In the genomic region with DNA sequence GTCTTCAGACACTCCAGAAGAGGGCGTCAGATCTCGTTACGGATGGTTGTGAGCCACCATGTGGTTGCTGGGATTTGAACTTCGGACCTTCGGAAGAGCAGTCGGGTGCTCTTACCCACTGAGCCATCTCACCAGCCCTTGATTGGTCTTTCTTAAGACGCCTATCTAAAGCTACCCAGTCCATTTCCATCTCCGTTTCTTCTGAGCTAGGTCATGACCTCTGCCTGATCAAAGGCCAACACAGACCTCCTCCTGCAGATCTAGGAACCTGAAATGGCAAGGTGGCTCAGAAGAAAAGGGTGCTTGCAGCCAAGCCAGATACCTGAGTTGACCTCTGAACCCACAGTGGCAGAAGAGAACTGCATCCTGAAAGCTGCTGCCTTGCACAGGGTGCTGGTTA, we compare ENCODE assay signal across 8 mouse cellular contexts. TPM values are rescaled to one million over a fixed set of nuclear protein-coding genes. Genes with fewer than 3 reads are reported as not detected.
DNase-seq lines count a peak whose midpoint lies in the region; ATAC-seq and TF ChIP-seq lines count a peak whose summit lies in the region.
"Not testable (repeated sequence)": the region's sequence is repeated elsewhere in the genome, so short reads cannot be mapped to it uniquely, and the experiment has no call there.

No protein-coding gene starts in this region.

- H3K4me2 ChIP-seq in CH12.LX (ENCODE audit: insufficient read depth, low read depth, poor library complexity, severe bottlenecking); intestine, embryonic 14.5 days (ENCODE audit: low read length); intestine, embryonic 16.5 days (ENCODE audit: low read depth, low read length); midbrain, embryonic 11.5 days: not testable (repeated sequence)

- not testable (repeated sequence) for TF ChIP-seq CTCF in CH12.LX (conservative IDR thresholded peaks at IDR 0.05 in 1 of 2, IDR thresholded peaks at IDR 0.05 in 1 of 2; ENCODE audit: low read depth in 2 of 2, low read length in 2 of 2); bone marrow macrophage, adult 2 months (IDR thresholded peaks at IDR 0.05; ENCODE audit: low read depth, low read length)

- not testable (repeated sequence) for H3K27ac ChIP-seq in CH12.LX (ENCODE audit: insufficient read depth, low read depth); ES-E14 (ENCODE audit: insufficient read depth, low read depth, low read length, poor library complexity, severe bottlenecking); intestine, embryonic 14.5 days (ENCODE audit: low read depth); midbrain, embryonic 11.5 days (ENCODE audit: low read depth, low read length)
- peak overlapping the region; percentile 99 for H3K27ac ChIP-seq in bone marrow macrophage, adult 2 months (ENCODE audit: insufficient read depth, low read depth, low read length)
- peak overlapping the region; percentile 6; the same call in 1 of the 2 replicates for H3K27ac ChIP-seq in intestine, embryonic 16.5 days (ENCODE audit: low read length)

- not testable (repeated sequence) for H3K36me3 ChIP-seq in CH12.LX (replicated peaks in 1 of 2; ENCODE audit: control insufficient read depth in 1 of 2, insufficient read depth in 1 of 2, low read length in 1 of 2); ES-E14 (ENCODE audit: control insufficient read depth, insufficient read depth, low read length, poor library complexity, severe bottlenecking); intestine, embryonic 14.5 days (ENCODE audit: control insufficient read depth, insufficient read depth, low read length); intestine, embryonic 16.5 days (ENCODE audit: control insufficient read depth, insufficient read depth, low read length); midbrain, embryonic 11.5 days (ENCODE audit: control insufficient read depth, insufficient read depth, low read length)

- not testable (repeated sequence) for TF ChIP-seq POLR2A in CH12.LX (IDR thresholded peaks at IDR 0.05; ENCODE audit: low read depth, low read length); bone marrow macrophage, adult 2 months (IDR thresholded peaks at IDR 0.05; ENCODE audit: borderline replicate concordance, low read depth, low read length)

- TF ChIP-seq EP300 in CH12.LX (IDR thresholded peaks at IDR 0.05; ENCODE audit: low read length), result not testable (repeated sequence)

- H3K27me3 ChIP-seq in CH12.LX (replicated peaks); intestine, embryonic 14.5 days (replicated peaks; ENCODE audit: control insufficient read depth, insufficient read depth, low read length); intestine, embryonic 16.5 days (replicated peaks; ENCODE audit: control insufficient read depth, insufficient read depth, low read length); midbrain, embryonic 11.5 days (ENCODE audit: control insufficient read depth, insufficient read depth, low read length): not testable (repeated sequence)

- H3K4me3 ChIP-seq in CH12.LX (replicated peaks in 1 of 3; ENCODE audit: low read depth in 2 of 3, low read length in 2 of 3, poor library complexity in 1 of 3); ES-E14 (ENCODE audit: insufficient read depth in 1 of 2, low read depth in 1 of 2, low read length in 2 of 2, poor library complexity in 1 of 2, severe bottlenecking in 1 of 2); bone marrow macrophage, adult 2 months (ENCODE audit: insufficient read depth, low read length); intestine, embryonic 14.5 days (ENCODE audit: low read depth, low read length); intestine, embryonic 16.5 days (ENCODE audit: low read length); midbrain, embryonic 11.5 days (ENCODE audit: low read depth, low read length): not testable (repeated sequence)

- peaks cover 4 to 12% of the 10 kb centered on the region in 2 experiments; a peak in 3 of 4 replicates for H3K4me1 ChIP-seq in CH12.LX (ENCODE audit: control insufficient read depth in 1 of 2, insufficient read depth in 2 of 2)
- H3K4me1 ChIP-seq in ES-E14 (ENCODE audit: control insufficient read depth in 2 of 2, insufficient read depth in 2 of 2, low read length in 2 of 2, poor library complexity in 1 of 2); intestine, embryonic 14.5 days (replicated peaks; ENCODE audit: control insufficient read depth, insufficient read depth, low read length); midbrain, embryonic 11.5 days (ENCODE audit: control insufficient read depth, insufficient read depth, low read length): not testable (repeated sequence)
- peaks cover 64% of the 10 kb centered on the region for H3K4me1 ChIP-seq in bone marrow macrophage, adult 2 months (ENCODE audit: control insufficient read depth, insufficient read depth, low read length)
- peaks cover 11% of the 10 kb centered on the region for H3K4me1 ChIP-seq in intestine, embryonic 16.5 days (ENCODE audit: control insufficient read depth, insufficient read depth, low read length)

- dilution Hi-C loops in CH12.LX (cut with MboI; ENCODE audit: extremely low pct_ligation_motif_present, extremely low pct_unique_long_range_greater_than_20kb, low sequenced_read_pairs), result not testable (repeated sequence)

- not testable (repeated sequence) for DNase-seq in CH12.LX (ENCODE audit: extremely low read depth); intestine, embryonic 14.5 days (ENCODE audit: low spot score)
- DNase-seq in ES-E14 (ENCODE audit: low read depth, low spot score), result peak; percentile 20
- peak; percentile 28 for DNase-seq in R1 (ENCODE audit: low read depth, low spot score)
- DNase-seq in midbrain, embryonic 11.5 days (ENCODE audit: low spot score, missing footprints), result peak; percentile 78
- DNase-seq in yolk sac, embryonic 10.5 days (ENCODE audit: low spot score), result peak; percentile 79

- not testable (repeated sequence) for H3K79me2 ChIP-seq in CH12.LX (replicated peaks; ENCODE audit: control insufficient read depth, extremely low read depth, insufficient read depth, poor library complexity, severe bottlenecking)

- H3K9ac ChIP-seq in CH12.LX (ENCODE audit: insufficient read depth, low read depth); ES-E14 (ENCODE audit: insufficient read depth, low read depth, low read length, poor library complexity, severe bottlenecking); intestine, embryonic 14.5 days (ENCODE audit: low read length); intestine, embryonic 16.5 days (ENCODE audit: low read depth, low read length); midbrain, embryonic 11.5 days (ENCODE audit: low read length): not testable (repeated sequence)

- H3K9me3 ChIP-seq in CH12.LX (replicated peaks; ENCODE audit: low read length); ES-E14 (ENCODE audit: control insufficient read depth, insufficient read depth, low read depth, low read length); intestine, embryonic 14.5 days (ENCODE audit: control insufficient read depth, low read length); intestine, embryonic 16.5 days (ENCODE audit: control insufficient read depth, low read length); midbrain, embryonic 11.5 days (ENCODE audit: control insufficient read depth, low read length): not testable (repeated sequence)

- in situ Hi-C loops in CH12.LX (cut with MboI; ENCODE audit: low pct_ligation_motif_present, low pct_unique_long_range_greater_than_20kb, low sequenced_read_pairs); ES-E14 (cut with MboI; ENCODE audit: low sequenced_read_pairs in 2 of 2, unreplicated experiment in 2 of 2): not testable (repeated sequence)

- 61% methylated on average over 7 of the region's 8 CpGs for WGBS in intestine, embryonic 14.5 days
- WGBS in intestine, embryonic 16.5 days, result 63% methylated on average over 8 of the region's 8 CpGs
- 70% methylated on average over 8 of the region's 8 CpGs for WGBS in midbrain, embryonic 11.5 days

- TF ChIP-seq RAD21 in CH12.LX (IDR thresholded peaks at IDR 0.05; ENCODE audit: low read depth, low read length), result not testable (repeated sequence)

- ATAC-seq in intestine, embryonic 14.5 days (replicated peaks; ENCODE audit: low FRiP score, low TSS enrichment, low read depth), result 0 out of 2 replicates have a peak, but pooled peaks have one; percentile 43
- ATAC-seq in intestine, embryonic 16.5 days, result peak; percentile 49
- ATAC-seq in midbrain, embryonic 11.5 days (ENCODE audit: low FRiP score), result not testable (repeated sequence)

RNA-seq across cellular contexts. Expression of a gene that starts 29.7 kb away (rescaled TPM):
- total RNA-seq in CH12.LX (2012; rRNA removed) (0.17 and 0.38 TPM in 2 replicates), CH12.LX (2014; rRNA removed) (0.61 and 0.91 TPM in 2 replicates), ES-E14 (2012; rRNA removed) (3.3 and 3.6 TPM in 2 replicates)
- 0.35 and 0.59 TPM in 2 replicates for polyA plus RNA-seq in CH12.LX (2012; ENCODE audit: insufficient read length, low read depth)
- polyA plus RNA-seq in bone marrow macrophage, adult 2 months (2012; ENCODE audit: insufficient read depth, insufficient read length, missing spikeins), result 19.5 and 19.8 TPM in 2 replicates
- 5.3 and 5.9 TPM in 2 replicates for polyA plus RNA-seq in intestine, embryonic 14.5 days (2014; fragmentation: Nextera tagmentation; extraction: Ambion mirVana)
- 7.5 and 8.6 TPM in 2 replicates for polyA plus RNA-seq in intestine, embryonic 16.5 days (2015; fragmentation: Nextera tagmentation; extraction: Ambion mirVana)
- 5.4 and 6.1 TPM in 2 replicates for polyA plus RNA-seq in midbrain, embryonic 11.5 days (2014; fragmentation: Nextera tagmentation; extraction: Ambion mirVana)

RNA-seq across cellular contexts. Expression of a gene that starts 50.6 kb away (rescaled TPM):
- total RNA-seq in CH12.LX (2012; rRNA removed) (2.9 and 3.9 TPM in 2 replicates), CH12.LX (2014; rRNA removed) (2.0 and 2.7 TPM in 2 replicates), ES-E14 (2012; rRNA removed) (2.6 and 5.0 TPM in 2 replicates)
- 2.3 TPM in 2 replicates for polyA plus RNA-seq in CH12.LX (2012; ENCODE audit: insufficient read length, low read depth)
- 41.1 and 43.1 TPM in 2 replicates for polyA plus RNA-seq in bone marrow macrophage, adult 2 months (2012; ENCODE audit: insufficient read depth, insufficient read length, missing spikeins)
- polyA plus RNA-seq in intestine, embryonic 14.5 days (2014; fragmentation: Nextera tagmentation; extraction: Ambion mirVana), result 21.7 and 23.0 TPM in 2 replicates
- 24.5 and 24.7 TPM in 2 replicates for polyA plus RNA-seq in intestine, embryonic 16.5 days (2015; fragmentation: Nextera tagmentation; extraction: Ambion mirVana)
- 94.8 and 114 TPM in 2 replicates for polyA plus RNA-seq in midbrain, embryonic 11.5 days (2014; fragmentation: Nextera tagmentation; extraction: Ambion mirVana)
